Mouse (Mus musculus) limb, embryonic 13.5 days (tissue): ENCODE data around the gene Gm13101. TPM values are rescaled to one million over a fixed set of nuclear protein-coding genes. Genes with fewer than 3 reads are reported as not detected.
"Not testable (repeated sequence)": the region's sequence is repeated elsewhere in the genome, so short reads cannot be mapped to it uniquely, and the experiment has no call there.

Experiments
- ATAC-seq: fragments of 200-750 bp; cut with Nextera tagmentation; 2 replicates; pipeline ENCODE4 v1.8.0; 2017; ENCODE audit warnings: low read depth, moderate number of reproducible peaks, moderate TSS enrichment; ENCODE audit not compliant: low FRiP score
- H3K27ac ChIP-seq: fragments of 300-500 bp; sonication (generic); 2 replicates; pipeline ENCODE4 v1.5.1; 2015; ENCODE audit warnings: inconsistent platforms, mild to moderate bottlenecking, moderate library complexity
- H3K27me3 ChIP-seq: fragments of 300-500 bp; sonication (generic); 2 replicates; pipeline ENCODE4 v1.6.1; 2015; ENCODE audit warnings: mild to moderate bottlenecking, inconsistent platforms
- H3K36me3 ChIP-seq: fragments of 300-500 bp; sonication (generic); 2 replicates; pipeline ENCODE4 v1.6.1; 2015; ENCODE audit warnings: inconsistent platforms, mild to moderate bottlenecking, moderate library complexity
- H3K4me1 ChIP-seq: fragments of 300-500 bp; sonication (generic); 2 replicates; pipeline ENCODE4 v1.6.1; 2015; ENCODE audit warnings: inconsistent platforms
- H3K4me2 ChIP-seq: fragments of 300-500 bp; sonication (generic); replicated peaks from 2 replicates; pipeline ENCODE4 v1.6.1; 2015; ENCODE audit warnings: inconsistent platforms, mild to moderate bottlenecking, moderate library complexity
- H3K4me3 ChIP-seq: fragments of 300-500 bp; sonication (generic); 2 replicates; pipeline ENCODE4 v1.5.1; 2015; ENCODE audit warnings: moderate library complexity, mild to moderate bottlenecking, inconsistent platforms
- H3K9ac ChIP-seq: fragments of 300-500 bp; sonication (generic); 2 replicates; pipeline ENCODE4 v1.6.1; 2015; ENCODE audit warnings: mild to moderate bottlenecking, inconsistent platforms
- H3K9me3 ChIP-seq: fragments of 300-500 bp; sonication (generic); 2 replicates; pipeline ENCODE4 v1.6.1; 2016; ENCODE audit warnings: inconsistent platforms
- WGBS: fragments of 180-500 bp; shearing (Covaris S2); methylation state at CpG from one replicate; pipeline ENCODE4 v1.1.7; 2015; 5-methylcytosine and 5-hydroxymethylcytosine counted together
- polyA plus RNA-seq: library from polyadenylated mRNA; unstranded; fragments of >200 nt; fragmentation: Nextera tagmentation; extraction: Ambion mirVana; gene quantifications from 2 replicates; pipeline ENCODE4 v1.2.1, GENCODE M21; 2015

Gene Gm13101
- polyA plus RNA-seq: not detected in 2 replicates

- H3K4me1 ChIP-seq, H3K4me3 ChIP-seq, H3K9ac ChIP-seq, ATAC-seq, H3K36me3 ChIP-seq, H3K27ac ChIP-seq, H3K4me2 ChIP-seq, H3K27me3 ChIP-seq, H3K9me3 ChIP-seq: not testable (repeated sequence)
- 50% methylated on average over 2 of the region's 2 CpGs for WGBS
These were observed at the start of gene Gm13101 for GRCm38 (mm10) chr4:143966850-143967249. Gene Gm13101, minus strand, starts transcription at chr4:143966950.

- not testable (repeated sequence) for H3K9me3 ChIP-seq, H3K4me2 ChIP-seq, H3K27ac ChIP-seq, H3K36me3 ChIP-seq, H3K4me3 ChIP-seq, H3K27me3 ChIP-seq, H3K9ac ChIP-seq, ATAC-seq, H3K4me1 ChIP-seq
- 58% methylated on average over 3 of the region's 3 CpGs for WGBS
These were observed 27.5 kb upstream of the Gm13101 start, which contains the start of gene Pramef17 for GRCm38 (mm10) chr4:143994269-143994668. Gene Pramef17, minus strand, starts transcription at chr4:143994369.

DNA sequence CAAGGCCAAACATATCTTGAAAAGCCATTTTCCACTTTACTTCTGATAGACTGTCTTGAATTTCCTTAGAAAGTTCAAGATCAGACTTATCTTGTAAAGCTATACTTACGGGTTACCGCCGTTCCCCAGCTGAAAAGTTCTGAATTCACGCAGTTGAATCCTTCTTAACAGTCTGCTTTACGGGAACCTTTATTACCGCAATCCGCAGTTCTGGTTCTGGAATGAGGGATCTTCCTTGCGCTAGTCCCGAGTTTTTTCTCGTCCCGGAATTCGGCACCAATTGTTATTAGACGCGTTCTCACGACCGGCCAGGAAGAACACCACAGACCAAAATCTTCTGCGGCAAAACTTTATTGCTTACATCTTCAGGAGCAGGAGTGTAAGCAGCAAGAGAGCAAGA, 21.4 kb upstream of the Gm13101 start:
- not testable (repeated sequence) for H3K9ac ChIP-seq
- 94% methylated on average over 17 of the region's 17 CpGs for WGBS

DNA sequence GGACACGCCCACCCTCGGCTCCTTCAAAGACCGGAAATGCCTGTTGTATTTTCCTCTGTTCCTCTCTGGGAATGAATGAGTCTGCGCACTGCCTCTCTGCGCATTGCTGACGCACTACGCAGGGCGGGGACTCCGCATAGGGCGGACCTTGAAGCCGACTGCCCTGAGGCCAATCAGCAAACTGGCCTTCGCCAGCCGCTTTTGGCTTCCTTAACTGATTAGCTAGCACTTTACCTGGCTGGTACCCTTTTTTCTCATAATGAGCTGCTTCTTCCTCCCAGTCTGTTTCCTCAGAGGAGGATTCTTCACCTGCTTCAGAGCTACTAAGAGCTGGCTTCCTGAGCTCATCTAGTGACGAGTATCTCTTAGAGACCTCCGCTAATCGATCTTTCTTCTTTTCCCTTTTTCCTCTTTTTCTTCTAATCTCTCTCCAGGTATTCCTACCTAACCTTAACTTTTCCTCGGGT, 20.8 kb upstream of the Gm13101 start:
- not testable (repeated sequence) for H3K9ac ChIP-seq, H3K9me3 ChIP-seq, H3K27me3 ChIP-seq, H3K4me2 ChIP-seq, H3K36me3 ChIP-seq, ATAC-seq, H3K27ac ChIP-seq, H3K4me3 ChIP-seq, H3K4me1 ChIP-seq
- WGBS: 94% methylated on average over 12 of the region's 17 CpGs

More for the DNA sequence above, 21.4 kb upstream of the Gm13101 start:
- H3K4me3 ChIP-seq, H3K4me1 ChIP-seq, H3K36me3 ChIP-seq, H3K27ac ChIP-seq, H3K9me3 ChIP-seq, H3K4me2 ChIP-seq, H3K27me3 ChIP-seq, ATAC-seq: not testable (repeated sequence)

- H3K9me3 ChIP-seq, H3K9ac ChIP-seq, ATAC-seq, H3K4me1 ChIP-seq, H3K4me2 ChIP-seq, H3K4me3 ChIP-seq, H3K36me3 ChIP-seq, H3K27me3 ChIP-seq, H3K27ac ChIP-seq: not testable (repeated sequence)
- 94% methylated on average over 7 of the region's 9 CpGs for WGBS
These were observed 19.0 kb upstream of the Gm13101 start for GRCm38 (mm10) chr4:143985733-143986132.

GRCm38 (mm10) chr4:143985165-143985564, 18.4 kb upstream of the Gm13101 start:
- H3K4me1 ChIP-seq, H3K27me3 ChIP-seq, H3K4me3 ChIP-seq, H3K9me3 ChIP-seq, H3K36me3 ChIP-seq, H3K9ac ChIP-seq, ATAC-seq, H3K4me2 ChIP-seq, H3K27ac ChIP-seq: not testable (repeated sequence)
- WGBS: no CpG with 5 or more reads among the region's 7 CpGs

DNA sequence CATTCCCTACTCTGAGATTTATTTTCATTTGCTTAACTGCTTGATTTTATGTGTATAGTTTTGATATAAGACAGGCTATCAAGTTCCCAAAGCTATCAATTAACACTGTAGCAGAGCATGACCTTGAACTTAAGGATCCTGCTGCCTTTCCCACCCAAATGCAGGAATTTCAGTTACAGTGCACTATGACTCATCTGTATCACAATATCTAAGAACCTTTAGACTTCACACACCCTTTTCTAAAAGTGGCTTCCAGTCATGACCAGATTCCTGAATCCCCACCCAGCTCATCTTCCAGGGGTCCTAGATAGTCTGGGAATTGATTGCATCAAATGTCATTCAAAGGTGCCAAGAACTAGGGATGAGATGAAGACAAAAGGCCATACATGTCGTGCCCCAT, 16.7 kb upstream of the Gm13101 start:
- not testable (repeated sequence) for H3K9me3 ChIP-seq, H3K4me1 ChIP-seq, ATAC-seq, H3K4me3 ChIP-seq, H3K9ac ChIP-seq, H3K36me3 ChIP-seq, H3K4me2 ChIP-seq, H3K27me3 ChIP-seq, H3K27ac ChIP-seq
- WGBS: 60% methylated on average over 1 of the region's 1 CpGs

DNA sequence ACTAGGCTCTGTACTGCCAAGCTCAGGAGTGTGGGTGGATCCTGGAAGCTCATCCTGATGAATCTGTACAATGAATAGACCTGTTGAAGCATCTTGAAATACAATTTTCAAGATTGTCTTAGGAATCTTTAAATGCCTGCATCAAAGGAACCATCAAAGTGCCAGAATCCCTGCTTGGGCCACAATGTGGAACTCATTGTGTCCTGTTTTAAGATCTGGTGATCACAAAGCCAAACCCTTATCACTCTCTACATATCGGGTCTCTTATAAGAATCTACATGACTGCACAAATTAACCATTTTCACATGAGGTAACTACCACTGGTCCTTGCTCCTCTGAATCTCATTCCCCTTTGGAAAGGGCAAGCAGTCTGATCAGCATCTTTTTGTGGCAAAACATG, 15.8 kb downstream of the Gm13101 start, which contains the start of gene Pramef25:
TSS of gene Pramef25 (minus strand) at position 101 of the 400 bp plus-strand sequence.
- H3K27me3 ChIP-seq, H3K36me3 ChIP-seq, ATAC-seq, H3K9ac ChIP-seq, H3K4me3 ChIP-seq, H3K4me2 ChIP-seq, H3K4me1 ChIP-seq, H3K27ac ChIP-seq: not testable (repeated sequence)
- WGBS: 96% methylated on average over 1 of the region's 1 CpGs
- peaks cover 20% of the 10 kb centered on the region; the same call in 1 of the 2 replicates for H3K9me3 ChIP-seq

Other genes starting within 250 kb of the Gm13101 start
- not detected in 2 replicates for gene Gm13078, start 247.5 kb downstream of the Gm13101 start, polyA plus RNA-seq
- not detected in 2 replicates for gene Gm13023, start 177.6 kb downstream of the Gm13101 start, polyA plus RNA-seq
- gene Gm13084, start 150.9 kb downstream of the Gm13101 start, polyA plus RNA-seq: not detected in 2 replicates
- gene Gm13103, start 120.5 kb downstream of the Gm13101 start, polyA plus RNA-seq: not detected in 2 replicates
- not detected in 2 replicates for gene Pramef6, start 66.6 kb downstream of the Gm13101 start, polyA plus RNA-seq
- not detected in 2 replicates for gene Pramef25, start 15.9 kb downstream of the Gm13101 start, polyA plus RNA-seq
- gene Pramef17, start 27.4 kb upstream of the Gm13101 start, polyA plus RNA-seq: not detected in 2 replicates
- not detected in 2 replicates for gene Pramel4, start 92.2 kb upstream of the Gm13101 start, polyA plus RNA-seq
- gene Gm13102, start 139.5 kb upstream of the Gm13101 start, polyA plus RNA-seq: not detected in 2 replicates
- gene Oog3, start 195.7 kb upstream of the Gm13101 start, polyA plus RNA-seq: not detected in 2 replicates
- not detected in 2 replicates for gene Oog2, start 223.8 kb upstream of the Gm13101 start, polyA plus RNA-seq
- gene C87977, start 246.4 kb upstream of the Gm13101 start, polyA plus RNA-seq: not detected in 2 replicates